Mouse (Mus musculus) olfactory bulb, adult 2 months (tissue): ENCODE data around the gene Vmn1r55.

Source experiments
- CTCF ChIP-seq: fragments of 200-500 bp; IDR thresholded peaks from 2 replicates; pipeline ENCODE4 v1.5.1; 2012; ENCODE audit warnings: low read depth, mild to moderate bottlenecking, low read length, moderate library complexity; ENCODE audit not compliant: insufficient read depth
- POLR2A ChIP-seq: fragments of 200-500 bp; IDR thresholded peaks from 2 replicates; pipeline ENCODE4 v1.6.1; 2012; ENCODE audit warnings: mild to moderate bottlenecking, low read depth, low read length, moderate library complexity; ENCODE audit not compliant: insufficient read depth

GRCm38 (mm10) chr7:5098769-5099168, 50.7 kb downstream of the Vmn1r55 start:
- TF ChIP-seq CTCF = no peak
- TF ChIP-seq POLR2A = no peak
